Mouse (Mus musculus) mouse embryonic stem cell (cell line): ENCODE measurements around the gene Krtap19-9b.

Source experiments
- in situ Hi-C, 2 experiments: fragments of 300-500 bp; cut with MboI; formaldehyde crosslinking; loops; 1 replicate in 1 of 2; 3 replicates in 1 of 2; pipeline ENCODE4 v1.14.3; 2019 to 2020; ENCODE audit warnings: low sequenced_read_pairs in 2 of 2, low pct_unique_long_range_greater_than_20kb in 1 of 2, mixed read lengths in 1 of 2; ENCODE audit not compliant: unreplicated experiment in 1 of 2

Krtap19-9b gene

GRCm38 (mm10) chr16:88932165-88932564 lies at the start of gene Krtap19-9b:
Krtap19-9b (minus strand) TSS chr16:88932265.
- in situ Hi-C loops = no loop called here

- in situ Hi-C loops = no loop called here
Measured at GRCm38 (mm10) chr16:88962773-88963172, 30.7 kb upstream of the Krtap19-9b start, which contains the start of gene Krtap16-3. Krtap16-3 (minus strand) TSS chr16:88962873.

GRCm38 (mm10) chr16:88941106-88941505 lies 9.0 kb upstream of the Krtap19-9b start:
- in situ Hi-C loops = no loop called here

DNA sequence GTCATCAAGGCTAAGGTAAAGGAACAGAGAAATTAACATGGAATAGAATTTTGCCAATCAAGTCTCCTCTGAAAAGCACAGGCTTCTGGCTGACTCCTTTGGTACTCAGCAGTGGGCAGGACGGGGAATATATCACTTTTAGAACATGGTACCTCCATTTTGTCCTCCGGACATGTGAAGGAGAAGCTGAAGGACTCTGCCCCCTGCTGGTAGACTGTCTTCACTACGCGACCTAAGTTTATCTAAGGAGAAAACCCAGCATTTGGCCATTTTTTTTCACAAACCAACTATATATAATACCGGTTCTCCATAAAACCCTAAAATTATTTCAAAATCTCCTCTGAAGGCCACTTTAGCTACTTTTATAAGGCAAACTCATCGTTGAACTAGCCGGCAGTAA lies 6.2 kb upstream of the Krtap19-9b start:
- in situ Hi-C loops = no loop called here

DNA sequence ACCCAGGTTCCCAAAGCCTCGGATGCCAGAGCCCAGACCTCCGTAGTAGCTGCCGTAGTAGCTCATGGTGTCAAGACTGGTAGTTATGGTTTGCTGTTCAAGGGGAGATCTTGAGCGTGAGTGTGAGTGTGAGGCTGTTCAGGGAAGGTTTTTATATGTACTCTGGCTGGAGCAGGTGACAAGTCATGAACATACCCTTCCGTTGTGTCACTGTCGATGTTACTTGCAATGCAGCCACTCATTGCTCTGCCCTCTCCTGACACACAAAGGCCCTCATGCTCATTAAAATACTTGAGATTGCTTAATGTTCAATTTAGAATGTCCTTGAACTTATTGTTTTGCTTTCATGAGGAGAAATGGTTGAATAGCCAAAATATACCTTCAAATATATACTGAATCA lies 35.7 kb downstream of the Krtap19-9b start, which contains the start of gene Krtap19-5:
TSS of gene Krtap19-5 (minus strand) at position 101 of the 400 bp plus-strand sequence.
- in situ Hi-C loops = no loop called here

GRCm38 (mm10) chr16:88886870-88887269 lies 45.2 kb downstream of the Krtap19-9b start:
- in situ Hi-C loops = no loop called here

DNA sequence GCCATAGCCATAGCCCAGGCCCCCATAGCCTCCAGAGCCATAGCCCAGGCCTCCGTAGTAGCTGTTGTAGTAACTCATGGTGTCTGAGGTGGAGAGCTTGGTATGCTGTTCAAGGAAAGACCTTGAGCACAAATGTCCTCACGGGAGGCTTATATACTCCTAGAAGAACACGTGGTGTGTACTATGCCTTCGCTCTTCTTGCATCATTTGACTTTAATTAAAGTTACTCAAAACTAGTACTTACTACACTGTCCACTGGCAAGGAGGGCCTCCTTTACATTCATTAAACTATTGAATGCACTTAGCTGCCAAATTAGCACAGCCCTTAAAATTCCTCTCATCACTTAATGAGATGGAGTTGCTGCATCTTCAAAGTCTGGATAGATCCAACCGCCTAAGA lies 47.1 kb downstream of the Krtap19-9b start, which contains the start of gene Krtap19-4:
TSS of gene Krtap19-4 (minus strand) at position 101 of the 400 bp plus-strand sequence.
- in situ Hi-C loops = no loop called here
